Comparison of ENCODE assay signal across 2 mouse cellular contexts in genomic region chrX:134577896-134578295, GRCm38 (mm10).
TF ChIP-seq lines count a peak whose summit lies in the region.

No protein-coding gene starts in this region.

TF ChIP-seq in CH12.LX, 34 proteins besides CTCF, POLR2A, EP300 and RAD21:
- no peak for TF ChIP-seq E2F4 (IDR thresholded peaks at IDR 0.05; ENCODE audit: insufficient replicate concordance, low read depth, low read length)
- no peak for TF ChIP-seq ZC3H11A (IDR thresholded peaks at IDR 0.05; ENCODE audit: low read depth, low read length)
- no peak for TF ChIP-seq SIN3A (IDR thresholded peaks at IDR 0.05; ENCODE audit: low read length)
- TF ChIP-seq ETS1 (conservative IDR thresholded peaks at IDR 0.05; ENCODE audit: low read depth, low read length) = no peak
- TF ChIP-seq ZNF384 (IDR thresholded peaks at IDR 0.05; ENCODE audit: low read depth, low read length) = no peak
- no peak for TF ChIP-seq KAT2A (IDR thresholded peaks at IDR 0.05; ENCODE audit: insufficient replicate concordance, low read length)
- TF ChIP-seq JUND (conservative IDR thresholded peaks at IDR 0.05; ENCODE audit: low read depth, low read length) = no peak
- no peak for TF ChIP-seq IRF4 (IDR thresholded peaks at IDR 0.05; ENCODE audit: low read depth, low read length)

TF ChIP-seq in MEL, 35 proteins besides CTCF, POLR2A, EP300 and RAD21:
- no peak for TF ChIP-seq MAZ (IDR thresholded peaks at IDR 0.05; ENCODE audit: low read depth, low read length)
TF ChIP-seq in MEL: peak in this region for 0.
